Mouse (Mus musculus): ENCODE measurements around the gene Wwp2. TPM values are rescaled to one million over a fixed set of nuclear protein-coding genes. Genes with fewer than 3 reads are reported as not detected.
A peak's percentile ranks its signal among the peaks of the same experiment; 100 is the strongest.

Gene Wwp2
- polyA plus RNA-seq, 1 experiment = 27.3 TPM

GRCm38 (mm10) chr8:107593967-107594729, 158.0 kb downstream of the Wwp2 start:
- no peak for DNase-seq (ENCODE audit: extremely low spot score in 1 of 2, low spot score in 1 of 2)

GRCm38 (mm10) chr8:107594817-107595216, 158.7 kb downstream of the Wwp2 start:
- DNase-seq (ENCODE audit: extremely low spot score in 1 of 2, low spot score in 1 of 2) = no peak

DNA sequence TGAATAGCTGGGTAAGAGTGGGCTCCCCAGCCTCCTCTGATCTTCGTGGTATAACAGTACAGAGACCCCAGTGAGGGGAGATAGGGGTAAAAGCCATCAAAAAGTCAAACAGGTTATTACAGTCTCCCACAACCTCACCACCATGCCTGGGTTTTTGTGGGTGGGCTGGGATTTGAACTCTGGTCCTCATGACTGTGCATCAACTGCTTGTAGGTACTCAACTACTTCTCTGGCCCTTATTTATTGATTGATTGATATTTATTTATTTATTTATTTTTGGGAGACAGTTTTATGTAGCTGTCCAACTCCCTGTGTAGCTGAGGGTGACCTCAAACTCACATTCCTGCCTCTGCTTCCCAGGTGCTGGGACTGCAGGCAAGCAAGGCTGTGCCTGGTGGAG, 161.6 kb downstream of the Wwp2 start:
- DNase-seq (ENCODE audit: extremely low spot score in 1 of 2, low spot score in 1 of 2) = no peak

- no peak for DNase-seq (ENCODE audit: extremely low spot score in 1 of 2, low spot score in 1 of 2)
Measured at GRCm38 (mm10) chr8:107599691-107600090, 163.5 kb downstream of the Wwp2 start.

DNA sequence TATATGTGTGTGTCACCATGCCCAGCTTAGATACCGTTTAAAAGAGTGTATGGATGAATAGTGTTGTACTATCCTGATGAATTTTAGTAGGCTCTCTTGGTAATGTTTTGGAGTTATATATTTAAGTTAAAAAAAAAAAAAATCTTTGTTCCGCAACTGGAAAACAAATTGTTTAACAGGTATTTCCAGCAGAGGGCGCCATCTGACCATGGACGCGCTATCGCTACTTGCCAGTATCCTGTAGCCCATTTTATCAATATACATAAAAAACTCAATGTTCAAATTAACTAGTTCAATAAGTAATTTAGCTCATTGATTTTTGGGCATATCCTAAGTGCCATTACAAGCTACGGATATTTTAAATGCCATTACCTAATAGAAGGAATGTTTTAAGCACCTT, 166.9 kb downstream of the Wwp2 start:
- peak in 1 of 2 experiments; percentile 85 for DNase-seq (ENCODE audit: extremely low spot score in 1 of 2, low spot score in 1 of 2)

Other genes with a start within 250 kb of the Wwp2 start
- gene Nfat5, start 142.9 kb upstream of the Wwp2 start, polyA plus RNA-seq (2012; rRNA removed) = 39.3 and 39.8 TPM in 2 replicates
- gene Nqo1, start 33.2 kb upstream of the Wwp2 start, polyA plus RNA-seq (2012; rRNA removed) = 6.9 and 7.2 TPM in 2 replicates
- gene Nob1, start 11.3 kb upstream of the Wwp2 start, polyA plus RNA-seq (2012; rRNA removed) = 55.1 and 58.2 TPM in 2 replicates
- gene Psmd7, start 152.1 kb downstream of the Wwp2 start, polyA plus RNA-seq (2012; rRNA removed) = 106 and 115 TPM in 2 replicates

All from frontal cortex, adult 2 months (tissue).